Mouse (Mus musculus) MN1 (cell line): ENCODE measurements around the gene 1110004F10Rik.

Source experiments
- DNase-seq: peaks from one replicate; pipeline ENCODE4 v3.0.0-alpha.2; 2016; ENCODE audit warnings: low spot score

Gene 1110004F10Rik

DNA sequence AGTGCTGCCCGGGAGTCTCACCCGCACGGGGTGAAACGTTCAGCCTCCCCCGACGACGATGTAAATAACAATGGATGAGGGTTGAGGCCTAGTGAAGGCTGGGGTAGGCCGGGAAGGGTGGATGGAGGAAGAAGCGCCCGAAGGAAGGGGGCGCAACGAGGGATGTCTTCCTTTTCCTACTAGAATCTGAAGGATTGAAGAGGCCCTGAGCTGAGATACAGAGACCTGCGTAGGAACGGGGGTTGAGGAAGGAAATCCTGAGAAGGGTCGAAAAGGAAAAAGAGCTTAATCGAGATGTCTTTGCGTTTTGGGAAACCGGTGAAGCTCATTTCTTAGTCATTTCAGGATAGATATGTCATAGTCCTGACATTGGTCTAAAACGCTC lies 54.3 kb downstream of the 1110004F10Rik start:
- no peak for DNase-seq

DNA sequence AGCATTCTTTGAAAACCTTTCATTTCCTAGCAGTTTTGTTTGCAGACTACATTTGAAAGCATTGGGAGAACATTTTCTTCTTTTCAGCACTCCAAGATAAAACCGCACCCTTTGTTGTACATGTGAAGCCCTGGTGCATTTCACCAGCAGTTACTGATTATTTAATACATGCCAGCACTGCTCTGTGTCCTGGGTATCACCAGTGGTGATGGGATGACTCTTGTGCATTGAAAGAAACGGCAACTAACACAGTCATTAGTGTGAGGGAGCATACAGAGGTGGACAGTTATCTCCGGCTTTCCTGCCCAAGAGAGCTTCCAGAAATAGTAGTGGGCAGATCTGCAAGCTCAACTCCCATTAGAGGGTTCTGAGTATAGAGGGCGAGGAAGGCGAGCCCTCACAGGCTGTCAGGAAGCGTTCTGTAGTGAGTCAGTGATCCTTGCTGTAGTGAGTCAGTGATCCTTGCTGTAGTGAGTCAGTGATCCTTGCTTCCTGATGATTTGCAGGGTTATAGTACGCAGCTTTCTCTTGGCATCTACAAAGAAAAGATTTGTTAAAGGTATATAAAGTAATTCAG lies 60.8 kb downstream of the 1110004F10Rik start:
- peak; percentile 50 for DNase-seq

DNA sequence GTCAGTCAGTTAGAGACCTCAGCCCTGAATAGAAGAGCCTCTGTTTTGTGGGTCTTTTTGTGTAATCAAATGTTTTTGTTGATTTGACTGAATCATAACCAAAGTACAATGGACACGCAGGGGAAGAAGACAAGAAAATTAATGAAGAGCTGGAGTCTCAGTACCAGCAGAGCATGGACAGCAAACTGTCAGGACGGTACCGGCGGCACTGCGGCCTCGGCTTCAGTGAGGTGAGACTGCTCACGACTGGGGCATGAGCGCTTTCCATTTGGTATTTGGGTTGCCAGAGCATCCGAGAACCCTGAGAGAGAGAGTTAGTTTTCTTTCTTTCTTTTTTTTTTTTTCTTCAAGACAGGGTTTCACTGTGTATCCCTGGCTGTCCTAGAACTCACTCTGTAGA lies 63.9 kb downstream of the 1110004F10Rik start:
- DNase-seq, result no peak

DNA sequence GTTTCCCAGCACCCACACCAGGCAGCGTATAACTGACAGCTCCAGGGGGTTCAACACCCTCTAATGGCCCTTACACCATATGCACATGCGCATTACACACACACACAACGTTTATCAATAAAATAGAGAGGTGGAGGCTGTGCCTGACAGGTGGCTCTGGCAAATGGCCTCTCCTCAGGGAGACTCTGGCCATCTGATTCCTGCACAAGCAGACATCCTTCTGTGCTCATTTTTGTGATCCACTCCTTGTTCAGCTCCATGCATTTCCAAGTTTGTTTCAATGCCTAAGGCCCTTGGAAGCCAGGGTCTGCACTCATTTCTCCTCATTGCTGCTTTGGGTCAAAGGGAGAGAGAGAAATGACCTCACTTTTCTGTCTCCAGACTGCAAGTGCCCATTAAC lies 71.5 kb downstream of the 1110004F10Rik start:
- no peak for DNase-seq

GRCm38 (mm10) chr7:116111546-116111945 lies 72.3 kb downstream of the 1110004F10Rik start:
- no peak for DNase-seq

DNA sequence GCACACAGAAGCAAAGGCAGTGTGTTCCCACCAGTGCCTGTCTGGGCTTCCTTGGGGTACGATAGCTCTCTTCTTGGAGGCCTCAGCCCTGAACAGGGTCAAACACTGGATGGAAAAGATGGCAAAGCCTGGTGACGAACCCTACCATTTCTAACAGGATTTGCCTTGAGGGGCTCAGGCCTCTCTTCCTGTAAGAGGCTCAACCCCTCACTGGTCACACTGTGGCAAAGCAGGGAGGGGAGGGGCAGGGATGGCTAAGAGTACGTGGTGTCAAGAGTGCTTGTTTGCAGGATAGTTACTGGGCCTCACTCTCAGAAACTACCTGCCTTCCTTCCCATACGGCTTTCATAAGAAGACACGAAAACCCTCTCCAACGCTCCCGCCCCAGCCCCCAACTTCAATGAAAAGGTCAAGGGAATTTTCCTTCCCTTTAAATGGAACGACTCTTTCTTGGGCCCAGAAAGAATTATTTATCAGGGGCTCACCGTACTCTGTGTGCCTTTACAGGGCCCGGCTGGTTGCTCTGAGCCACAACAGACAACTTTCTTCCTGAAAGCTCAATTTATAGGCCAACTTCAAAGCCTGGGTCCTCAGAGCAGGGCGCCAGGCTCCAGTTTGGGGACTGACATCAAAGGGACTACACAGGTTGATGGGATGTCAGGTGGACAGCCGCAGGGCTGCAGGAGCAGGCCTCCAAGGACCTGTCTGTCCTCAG lies 76.2 kb downstream of the 1110004F10Rik start:
- no peak for DNase-seq

DNA sequence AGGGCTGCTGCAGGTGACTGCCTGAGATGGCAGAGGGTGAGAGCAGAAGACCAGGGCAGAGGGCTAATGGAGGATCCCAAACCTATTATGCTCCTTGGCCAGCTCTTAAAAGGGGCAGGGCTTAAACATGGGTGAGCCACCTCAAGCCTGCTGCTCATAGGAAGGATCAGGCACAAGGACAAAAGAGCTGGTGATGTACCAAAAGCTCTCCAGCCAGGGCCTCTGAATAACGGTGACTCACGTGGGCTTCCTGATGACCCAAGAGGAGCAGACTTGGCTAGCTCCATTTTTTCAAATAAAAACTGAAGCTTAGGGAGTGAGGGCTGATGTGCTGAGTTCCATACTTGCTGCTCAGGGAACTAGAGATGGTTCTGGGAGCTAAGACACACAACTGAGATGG lies 76.8 kb downstream of the 1110004F10Rik start:
- no peak for DNase-seq

- DNase-seq, result no peak
Observed at GRCm38 (mm10) chr7:116119306-116119857, 80.2 kb downstream of the 1110004F10Rik start.

DNA sequence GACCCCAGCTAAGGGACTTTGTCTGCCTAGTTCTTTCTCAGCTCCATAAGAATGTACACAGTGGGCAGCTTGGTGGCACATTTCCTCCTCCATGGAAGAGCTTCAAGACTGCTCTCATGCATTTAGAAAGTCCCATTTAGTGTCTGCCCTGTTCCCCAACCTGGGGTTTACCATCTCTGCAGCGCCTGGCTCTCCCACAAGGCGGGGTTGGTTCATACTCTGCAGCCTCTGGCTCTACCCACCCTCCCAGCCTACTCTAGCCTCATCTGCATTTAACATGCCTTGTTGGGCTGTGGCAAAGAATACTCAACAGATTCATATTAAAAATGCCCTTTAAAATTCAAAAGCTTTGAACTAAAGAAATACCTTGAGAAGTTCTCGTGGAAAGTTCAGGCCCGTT lies 81.5 kb downstream of the 1110004F10Rik start:
- no peak for DNase-seq

- DNase-seq, result no peak
Observed at GRCm38 (mm10) chr7:116121202-116121601, 82.0 kb downstream of the 1110004F10Rik start.

DNA sequence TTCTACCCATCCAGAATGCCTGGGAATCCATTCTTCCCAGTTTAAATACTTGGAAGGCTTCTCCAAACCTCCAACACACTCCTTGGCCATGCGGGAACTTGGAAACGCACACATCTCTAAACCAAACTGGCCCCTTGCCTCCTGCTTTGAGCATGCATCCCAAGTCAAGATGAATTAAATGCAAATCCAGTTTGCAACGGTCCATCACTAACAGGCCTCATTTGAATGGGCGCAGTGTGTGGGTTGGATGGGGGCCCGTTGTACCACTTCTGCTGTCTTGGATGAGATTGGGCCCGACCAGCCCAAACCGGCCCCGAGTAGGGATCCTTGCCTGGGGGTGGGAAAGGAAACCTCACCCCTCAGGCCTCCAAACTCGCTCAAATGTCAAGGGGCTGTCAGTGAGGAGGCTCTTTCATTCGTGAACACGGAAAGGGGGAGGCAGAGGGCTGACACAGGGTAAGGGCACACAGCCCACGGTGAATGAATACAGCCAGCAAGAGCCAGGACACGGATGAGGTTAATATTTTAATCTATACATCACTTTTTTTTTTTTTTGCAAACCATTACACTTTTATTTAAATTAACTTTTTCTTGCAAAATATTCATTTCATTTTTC lies 83.9 kb downstream of the 1110004F10Rik start:
- no peak for DNase-seq

DNA sequence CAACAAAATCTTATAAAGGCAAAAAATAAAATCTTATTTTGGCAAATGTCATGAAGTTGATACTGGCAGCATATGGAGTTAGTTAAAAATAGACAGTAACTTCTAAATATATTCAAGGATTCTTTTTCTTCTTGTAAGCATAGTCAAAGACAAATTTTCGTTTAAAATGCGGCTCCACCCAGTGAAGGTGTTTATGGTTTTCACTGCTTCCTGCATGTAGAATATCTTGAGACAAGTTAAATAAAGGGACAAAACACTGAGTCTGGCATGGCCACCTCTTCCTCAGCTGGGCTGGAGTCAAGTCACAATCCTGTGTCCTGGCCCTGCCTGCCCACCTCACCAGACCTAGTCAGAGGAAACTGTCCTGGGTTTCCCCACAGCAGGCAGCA lies 84.4 kb downstream of the 1110004F10Rik start:
- DNase-seq, result no peak

DNA sequence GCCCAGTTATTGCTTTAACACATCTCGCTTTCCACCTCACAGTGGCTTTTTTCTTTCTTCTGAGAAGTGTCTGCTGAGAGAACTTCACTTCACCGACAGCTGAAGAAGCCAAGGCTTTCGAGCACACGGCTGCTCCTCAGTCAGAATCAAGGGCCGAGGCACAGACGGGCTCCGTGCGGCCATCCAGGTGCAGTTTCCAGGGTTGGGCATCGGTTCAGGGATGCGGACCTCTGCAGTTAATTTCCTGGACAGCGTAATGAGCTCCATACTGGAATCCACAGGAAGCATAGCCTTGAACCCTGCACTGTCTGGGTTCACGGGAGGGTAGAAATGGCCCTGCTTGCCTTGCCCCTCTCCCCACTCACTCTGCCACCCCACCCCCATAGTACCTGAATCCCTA lies 84.9 kb downstream of the 1110004F10Rik start:
- no peak for DNase-seq

GRCm38 (mm10) chr7:116125671-116126070 lies 86.5 kb downstream of the 1110004F10Rik start:
- DNase-seq, result no peak

DNA sequence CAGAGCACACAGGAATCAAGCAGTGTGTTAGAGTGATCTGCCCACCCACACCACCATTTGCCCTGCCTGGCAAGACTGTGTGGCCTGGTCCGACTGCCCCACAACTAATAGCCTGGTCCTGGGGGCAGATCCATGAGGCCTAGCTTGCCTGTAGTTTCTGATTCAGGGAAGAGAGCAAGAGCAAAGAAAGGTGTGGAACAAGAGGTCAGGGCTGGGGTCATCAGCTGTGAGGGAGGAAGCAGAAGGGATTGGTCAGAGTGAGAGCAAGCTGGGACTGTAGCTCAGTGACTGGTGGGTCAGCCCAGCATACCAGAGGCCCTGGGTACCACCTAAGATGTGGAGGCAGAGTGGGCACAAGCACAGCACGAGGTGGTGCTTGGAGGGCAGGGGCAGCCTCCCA lies 87.9 kb downstream of the 1110004F10Rik start:
- no peak for DNase-seq

DNA sequence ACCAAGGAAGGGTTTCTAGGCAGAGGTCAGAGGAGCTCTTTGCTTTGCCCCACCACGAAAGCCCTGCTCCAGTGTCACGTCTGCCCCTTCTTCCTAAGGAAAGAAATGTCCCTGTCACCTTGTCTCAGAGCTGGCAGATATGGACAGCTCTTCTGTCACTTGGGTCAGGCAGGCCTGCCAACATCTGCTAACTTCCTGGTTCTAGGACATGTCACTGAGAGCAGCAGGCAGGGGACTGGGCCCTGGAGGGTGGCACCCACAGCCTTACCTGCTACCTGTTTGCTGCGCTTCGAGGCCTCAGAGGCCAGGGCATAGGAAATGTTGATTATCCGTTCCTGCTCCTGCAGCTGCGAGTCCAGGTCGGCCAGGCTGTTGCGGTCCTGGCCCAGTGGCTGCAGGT lies 89.1 kb downstream of the 1110004F10Rik start:
- DNase-seq, result no peak

- no peak for DNase-seq
Observed at GRCm38 (mm10) chr7:116129374-116129773, 90.2 kb downstream of the 1110004F10Rik start.

DNA sequence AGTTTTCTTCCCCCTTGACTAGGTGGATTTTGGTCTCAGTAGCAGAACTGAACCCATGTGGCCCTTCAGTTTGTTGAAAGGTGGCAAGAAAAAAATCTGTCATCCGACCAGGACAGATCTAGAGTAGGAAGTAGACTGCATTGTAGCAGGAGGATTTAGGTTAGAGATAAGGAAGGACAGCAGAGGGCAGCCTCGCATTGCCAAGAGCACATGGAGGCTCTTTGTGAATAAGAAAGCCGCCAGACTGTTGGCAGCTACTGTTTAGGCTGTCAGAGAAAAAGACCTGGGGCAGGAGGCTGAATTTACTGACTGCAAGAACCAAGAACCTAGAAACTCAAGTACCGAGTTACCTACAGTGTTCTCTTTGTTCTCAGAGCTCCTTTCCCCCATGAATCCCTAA lies 92.2 kb downstream of the 1110004F10Rik start:
- DNase-seq, result peak; percentile 55

- DNase-seq, result peak; percentile 81
Observed at GRCm38 (mm10) chr7:116132078-116132477, 92.9 kb downstream of the 1110004F10Rik start.

GRCm38 (mm10) chr7:116134413-116135292 lies 95.5 kb downstream of the 1110004F10Rik start:
- no peak for DNase-seq

GRCm38 (mm10) chr7:116137149-116137548 lies 98.0 kb downstream of the 1110004F10Rik start:
- no peak for DNase-seq

- DNase-seq, result no peak
Observed at GRCm38 (mm10) chr7:116137671-116138070, 98.5 kb downstream of the 1110004F10Rik start.
